Mouse (Mus musculus) T-helper 1 cell (primary cell): Measurements from ENCODE around the gene Sptlc2.
"Not testable (repeated sequence)": the region's sequence is repeated elsewhere in the genome, so short reads cannot be mapped to it uniquely, and the experiment has no call there.

Experiments used
- in situ Hi-C: fragments of 300-600 bp; cut with MboI, MseI; formaldehyde crosslinking; loops from one replicate; pipeline ENCODE4 v1.15.1; 2025; ENCODE audit warnings: high pct_unique_total_duplicates

Gene Sptlc2

DNA sequence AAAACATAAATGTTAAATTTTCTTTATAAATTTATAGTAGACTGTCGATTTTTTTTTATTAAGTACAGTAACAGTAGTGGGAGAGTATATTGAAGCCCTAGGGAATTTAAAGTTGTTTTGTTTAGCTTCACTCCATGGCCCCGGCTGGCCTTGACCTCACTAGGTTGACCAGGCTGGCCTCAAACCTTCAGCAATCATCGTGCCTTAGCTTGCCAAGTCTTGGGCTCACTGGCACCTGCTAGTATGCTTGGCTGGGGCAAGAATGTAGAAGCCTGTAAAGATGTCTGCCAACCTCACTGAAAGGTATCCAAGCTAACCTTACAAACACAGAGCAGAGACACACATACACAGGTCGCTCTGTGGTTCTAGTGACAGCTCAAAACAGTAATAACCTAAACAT is 55.6 kb downstream of the Sptlc2 start:
- in situ Hi-C loops, result no loop called here

DNA sequence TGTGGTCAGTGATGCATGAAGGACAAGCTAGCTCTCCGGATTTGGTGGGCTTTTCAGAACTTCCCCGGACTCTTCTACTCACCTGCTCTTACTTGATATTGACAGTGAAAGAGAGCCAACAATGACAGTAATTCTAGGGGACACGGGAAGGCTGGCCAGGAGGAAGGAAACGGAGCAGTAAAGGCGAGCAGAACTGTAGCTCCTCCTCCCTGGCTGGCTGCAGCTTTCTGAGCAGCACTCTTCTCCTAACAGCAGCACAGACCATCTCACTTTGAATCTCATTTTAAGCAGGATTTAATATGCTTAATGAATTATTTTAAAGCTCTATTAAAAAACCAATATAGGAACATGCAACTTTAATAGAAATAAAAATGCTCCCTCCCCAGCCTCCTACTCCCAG is 56.2 kb downstream of the Sptlc2 start:
- in situ Hi-C loops, result no loop called here

DNA sequence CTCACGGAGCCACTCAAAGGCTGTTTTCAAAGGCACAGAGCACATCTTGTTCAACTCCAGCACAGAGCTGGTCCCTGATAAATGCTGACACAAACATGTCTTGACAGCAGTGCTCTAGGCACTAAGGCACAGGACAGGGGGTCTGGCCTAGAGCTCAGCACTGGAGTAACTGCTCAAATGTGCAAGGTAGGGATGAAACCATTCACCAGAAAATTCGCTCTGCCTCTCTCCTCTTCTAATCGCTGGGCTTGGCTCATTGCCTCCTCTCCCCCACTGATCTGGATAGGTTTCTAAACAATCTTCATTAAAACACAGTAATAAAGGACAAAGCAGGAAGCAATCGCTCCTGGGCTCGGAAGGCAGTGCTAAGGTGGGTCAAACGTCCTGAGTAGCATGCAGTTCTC is 57.1 kb downstream of the Sptlc2 start:
- in situ Hi-C loops, result no loop called here

DNA sequence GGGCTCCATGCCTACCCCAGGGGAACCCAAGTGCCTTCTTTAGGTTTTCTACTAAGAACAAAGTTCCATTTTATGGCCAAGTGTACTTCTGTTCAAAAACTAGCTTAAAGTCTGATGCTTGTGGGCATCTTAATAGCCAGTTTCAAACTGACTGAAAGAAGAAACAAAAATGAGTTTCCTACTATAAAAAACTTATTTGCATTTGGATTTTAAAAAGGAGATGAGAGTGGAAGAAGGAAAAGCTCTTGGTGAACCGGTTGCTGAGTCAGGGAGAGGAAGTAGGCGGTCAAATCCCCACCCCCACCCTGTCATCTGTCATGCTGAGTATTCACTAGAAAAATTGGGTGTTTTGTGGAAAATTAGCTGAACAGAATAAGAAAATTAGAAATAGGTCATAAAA is 57.9 kb downstream of the Sptlc2 start:
- in situ Hi-C loops, result no loop called here

DNA sequence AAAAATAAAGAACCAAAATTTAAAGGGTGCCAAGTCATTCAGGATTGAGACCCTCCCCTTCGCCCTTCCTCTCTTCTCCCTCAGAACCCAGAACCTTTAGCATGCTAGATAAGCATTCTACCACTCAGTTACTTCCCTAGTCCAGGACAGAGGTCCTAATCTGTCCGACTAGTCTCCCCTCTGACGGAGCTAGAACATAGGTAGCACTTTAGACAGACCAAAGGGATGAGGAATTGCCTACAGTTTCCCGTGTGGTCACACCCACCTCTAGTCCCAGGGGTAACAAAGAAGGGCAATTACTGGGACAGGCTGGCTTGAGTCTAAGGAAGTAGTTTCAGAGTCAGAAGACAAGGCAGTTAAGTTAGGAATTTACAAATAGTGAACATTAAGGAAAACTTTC is 60.1 kb downstream of the Sptlc2 start:
- in situ Hi-C loops, result no loop called here

DNA sequence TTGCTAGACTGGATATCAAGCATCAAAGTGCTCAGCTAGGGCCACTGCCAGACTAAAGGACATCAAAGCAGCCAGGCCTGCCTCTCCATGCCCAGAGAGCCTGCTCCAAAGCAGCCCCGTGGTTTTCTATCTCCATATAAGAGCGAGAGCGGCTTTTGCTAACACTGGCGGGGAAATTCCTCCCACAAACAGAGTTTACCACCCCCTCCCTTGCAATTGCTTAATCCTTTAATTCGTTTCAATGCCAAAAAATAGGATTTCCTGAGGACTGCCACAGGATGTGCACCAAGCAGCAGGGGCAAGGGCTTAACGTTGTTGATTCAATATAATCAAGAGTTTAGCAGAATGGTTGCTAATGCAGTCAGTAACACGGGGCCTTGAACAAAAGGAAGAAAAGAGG is 60.5 kb downstream of the Sptlc2 start:
- in situ Hi-C loops, result no loop called here

DNA sequence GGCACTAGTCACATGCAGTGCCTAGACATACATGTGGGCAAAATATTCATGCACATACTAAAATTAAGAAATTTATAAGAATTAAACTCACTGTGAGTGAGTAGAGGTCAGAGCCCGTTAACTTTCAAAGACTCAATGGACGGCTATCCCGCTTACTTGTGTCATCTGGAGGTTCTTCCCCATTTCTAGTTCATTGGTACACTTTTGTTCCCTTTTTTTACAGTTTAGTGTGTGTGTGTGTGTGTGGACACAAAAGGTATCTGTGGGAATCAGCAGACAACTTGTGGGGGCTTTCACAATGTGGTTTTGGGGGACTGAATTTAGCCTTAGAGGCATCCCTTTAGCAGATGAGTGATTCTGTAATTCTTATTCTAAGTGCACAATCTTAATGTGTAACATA is 62.7 kb downstream of the Sptlc2 start:
- in situ Hi-C loops, result no loop called here

DNA sequence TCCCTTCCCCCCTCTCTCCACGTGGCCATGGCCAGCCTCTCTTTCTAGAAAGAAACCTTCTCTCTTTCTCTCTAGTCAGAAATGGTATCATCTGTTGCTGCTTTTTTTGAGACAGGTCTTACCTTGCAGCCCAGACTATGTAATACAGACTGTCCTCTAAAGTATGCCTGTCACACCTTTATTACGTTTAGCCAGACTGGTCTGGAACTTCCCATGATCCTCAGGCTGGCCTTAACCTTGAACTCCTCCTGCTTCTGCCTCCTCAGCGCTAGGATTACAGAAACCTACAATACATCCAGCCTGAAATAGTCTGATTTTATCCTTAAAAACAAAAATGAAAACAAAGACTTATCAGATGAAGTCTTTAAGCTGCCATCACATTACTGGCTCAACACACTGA is 68.9 kb downstream of the Sptlc2 start:
- in situ Hi-C loops, result no loop called here

DNA sequence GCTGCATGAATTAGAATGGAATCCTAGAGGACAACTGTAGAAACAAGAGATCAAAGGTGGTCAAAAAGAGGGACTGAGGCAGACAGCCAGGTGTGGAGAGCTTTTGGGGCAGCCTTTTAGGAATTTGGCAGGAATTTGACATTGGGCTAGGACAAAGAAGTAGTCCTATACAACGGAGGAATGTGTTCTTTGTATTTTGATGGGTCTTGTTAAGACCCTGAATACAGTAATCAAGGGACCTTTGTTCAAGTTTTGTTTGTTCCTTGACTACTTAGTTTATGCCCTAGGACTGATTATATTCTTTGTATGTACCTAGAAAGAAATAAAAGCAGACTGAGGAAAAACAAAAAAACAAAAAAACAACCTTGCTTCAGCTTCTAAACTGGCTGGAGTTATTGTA is 70.2 kb downstream of the Sptlc2 start:
- in situ Hi-C loops, result no loop called here

DNA sequence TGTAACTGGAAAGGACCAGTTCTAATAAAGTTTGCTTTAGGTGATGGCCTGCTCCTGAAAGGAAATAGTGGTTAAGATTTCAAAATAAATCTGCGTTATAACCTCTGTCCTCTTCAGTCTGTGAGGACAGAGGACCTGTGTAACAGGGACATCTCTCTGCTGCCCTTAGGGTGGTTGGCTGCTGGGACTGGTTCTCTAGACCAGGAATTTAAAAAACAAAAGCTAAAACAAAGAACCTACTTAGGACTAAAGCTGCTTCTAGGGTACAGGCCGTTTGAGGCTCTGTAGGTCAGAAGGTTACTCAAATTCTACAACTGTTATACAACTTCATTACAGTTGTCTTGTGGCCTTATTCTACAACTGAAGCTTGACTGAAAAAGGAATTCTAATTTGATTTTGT is 75.1 kb downstream of the Sptlc2 start:
- in situ Hi-C loops, result no loop called here

DNA sequence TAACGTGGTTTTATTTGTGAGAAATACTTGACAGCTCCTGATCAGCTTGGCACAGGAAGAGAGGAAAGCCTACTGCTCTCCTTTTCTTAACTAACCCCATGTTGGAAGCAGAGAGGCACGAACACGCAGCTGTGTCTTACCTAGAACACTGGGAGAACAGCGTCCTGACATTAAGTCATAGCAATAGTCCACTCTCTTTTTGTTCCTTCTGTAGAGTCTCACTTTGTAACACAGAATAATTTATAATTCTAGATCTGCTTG is 81.6 kb downstream of the Sptlc2 start:
- in situ Hi-C loops, result not testable (repeated sequence)

DNA sequence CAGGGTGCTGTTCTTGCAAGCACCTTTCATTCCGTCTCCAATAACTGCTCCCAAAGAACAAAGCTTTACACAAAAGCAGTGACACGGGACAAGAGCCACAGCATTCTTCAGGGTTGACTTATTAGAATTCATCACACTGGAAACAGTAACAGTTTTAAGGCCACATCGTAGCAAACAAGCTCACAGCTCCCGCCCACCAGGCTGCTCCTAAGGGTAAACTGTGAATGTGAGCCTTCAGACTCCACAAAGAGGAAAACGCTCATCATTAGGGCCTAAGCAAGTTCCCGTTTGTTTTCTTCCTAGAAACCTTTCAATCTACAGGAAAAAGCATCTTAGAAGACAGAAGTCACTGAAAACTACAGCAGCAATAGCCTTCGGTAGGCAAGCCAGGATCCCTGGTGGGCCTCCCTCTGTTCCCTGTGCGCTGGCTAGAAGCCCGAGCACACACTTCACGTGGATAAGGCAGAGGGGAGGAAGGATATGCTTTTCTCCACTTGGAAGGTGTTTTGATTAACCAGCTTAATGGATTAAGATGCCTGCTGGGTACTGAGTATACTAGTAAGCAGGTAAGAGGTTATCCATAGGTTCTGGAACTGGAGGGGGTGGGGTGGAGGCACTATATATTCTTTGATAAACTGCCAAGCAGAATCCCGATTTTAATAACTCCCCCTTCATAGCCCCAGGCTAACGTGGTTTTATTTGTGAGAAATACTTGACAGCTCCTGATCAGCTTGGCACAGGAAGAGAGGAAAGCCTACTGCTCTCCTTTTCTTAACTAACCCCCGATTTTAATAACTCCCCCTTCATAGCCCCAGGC is 82.2 kb downstream of the Sptlc2 start:
- in situ Hi-C loops, result no loop called here

DNA sequence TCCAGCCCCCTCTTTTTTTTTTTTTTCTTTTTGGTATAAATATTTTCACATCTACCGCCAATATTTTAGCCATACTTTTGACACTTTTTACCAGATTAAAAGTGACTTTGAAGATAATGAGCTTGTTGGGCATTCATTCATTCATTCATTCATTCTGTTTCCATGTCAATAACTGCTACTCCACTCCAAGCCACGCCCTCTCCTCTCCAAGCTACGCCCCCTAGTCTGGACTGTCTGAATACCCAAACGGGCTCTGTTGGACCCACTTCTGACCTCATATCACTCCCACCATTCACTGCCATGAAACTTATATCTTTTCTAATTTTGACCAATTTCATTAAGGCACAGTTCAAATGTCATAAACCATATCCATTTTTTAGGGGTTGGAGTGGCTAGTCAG is 87.0 kb downstream of the Sptlc2 start:
- in situ Hi-C loops, result no loop called here

DNA sequence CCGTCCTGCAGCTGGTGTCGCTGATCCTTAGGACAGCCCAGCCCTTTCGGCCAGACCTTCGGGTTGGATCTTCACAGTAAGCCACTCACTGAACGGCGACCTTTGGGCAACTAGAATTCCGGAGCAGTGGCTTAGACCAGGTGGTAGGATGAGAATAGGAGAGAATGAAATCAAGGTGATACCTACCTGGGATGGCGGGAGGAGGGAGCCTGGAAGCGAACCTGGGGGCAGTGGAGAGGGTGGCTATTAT is 87.8 kb downstream of the Sptlc2 start:
- in situ Hi-C loops, result no loop called here

DNA sequence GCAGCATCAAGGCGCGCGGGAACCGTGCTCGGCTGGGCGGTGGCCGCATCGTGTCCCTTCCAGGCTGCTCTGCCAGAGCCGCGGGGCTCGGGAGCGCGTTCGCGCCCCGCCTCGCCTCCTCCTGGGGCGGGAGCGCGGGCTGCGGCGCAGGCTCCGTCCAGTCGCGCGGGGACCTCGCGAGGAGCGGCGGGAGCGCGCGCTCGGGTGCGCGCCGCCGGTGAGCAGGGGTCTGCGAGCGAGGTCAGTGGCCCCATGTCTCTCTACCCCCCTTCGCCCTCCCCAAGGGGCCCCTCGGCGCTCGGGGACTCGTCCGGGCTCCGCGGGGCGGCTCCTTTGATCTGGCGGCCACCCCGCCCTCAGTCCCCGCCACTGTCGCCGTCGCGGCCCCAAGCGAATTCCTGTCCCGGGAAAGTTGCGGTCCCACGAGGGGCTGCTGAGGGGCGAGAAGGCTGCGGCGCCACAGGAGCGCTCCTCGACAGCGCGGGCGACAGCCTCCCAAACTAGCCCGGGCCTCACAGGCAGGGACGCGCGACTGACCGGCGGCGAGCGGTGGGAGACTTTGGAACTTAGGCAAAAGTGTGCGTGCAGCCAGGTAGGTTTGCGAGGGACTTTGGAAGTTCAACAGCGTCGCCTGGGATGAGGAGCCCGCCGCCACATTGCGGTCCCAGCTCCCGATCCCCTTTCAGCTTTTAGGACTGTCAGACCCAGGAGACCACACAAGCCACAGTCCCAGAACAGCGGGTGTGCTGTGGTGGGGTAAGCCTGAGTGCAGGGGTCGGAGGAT is 88.3 kb downstream of the Sptlc2 start, which contains the start of gene Ism2:
Gene Ism2 (minus strand): TSS at position 49 of the 784 bp plus-strand sequence.
- in situ Hi-C loops, result no loop called here

DNA sequence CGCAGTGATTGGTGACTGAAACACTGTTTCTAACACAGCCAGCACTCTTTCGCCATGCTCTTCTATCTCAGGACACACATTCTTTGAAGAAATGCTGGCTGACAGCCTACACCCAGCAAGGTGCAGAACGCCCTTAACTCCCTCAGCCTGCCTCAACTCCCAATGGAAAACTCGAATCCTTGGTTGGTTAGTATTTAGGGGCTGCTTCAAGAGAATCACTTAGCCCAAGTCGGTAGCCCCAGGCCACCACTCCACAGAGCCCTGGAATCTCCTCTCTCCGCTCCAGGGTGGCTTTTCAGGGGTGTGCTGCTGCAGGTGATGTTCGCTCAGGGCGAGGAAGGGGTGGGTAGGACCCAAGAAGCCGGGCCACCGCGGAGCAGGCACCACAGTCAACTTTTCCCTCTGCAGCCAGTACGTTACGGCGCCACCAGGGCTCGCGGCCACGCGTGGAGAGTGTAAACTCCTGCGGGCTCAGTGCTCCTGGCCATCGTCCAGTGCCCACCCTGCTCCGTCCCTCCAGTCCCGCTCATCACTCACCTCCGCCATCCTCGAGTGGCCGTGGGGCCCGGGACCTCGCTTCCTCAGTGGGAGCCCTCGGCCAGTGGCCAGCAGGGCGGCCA is 89.0 kb downstream of the Sptlc2 start:
- in situ Hi-C loops, result no loop called here

DNA sequence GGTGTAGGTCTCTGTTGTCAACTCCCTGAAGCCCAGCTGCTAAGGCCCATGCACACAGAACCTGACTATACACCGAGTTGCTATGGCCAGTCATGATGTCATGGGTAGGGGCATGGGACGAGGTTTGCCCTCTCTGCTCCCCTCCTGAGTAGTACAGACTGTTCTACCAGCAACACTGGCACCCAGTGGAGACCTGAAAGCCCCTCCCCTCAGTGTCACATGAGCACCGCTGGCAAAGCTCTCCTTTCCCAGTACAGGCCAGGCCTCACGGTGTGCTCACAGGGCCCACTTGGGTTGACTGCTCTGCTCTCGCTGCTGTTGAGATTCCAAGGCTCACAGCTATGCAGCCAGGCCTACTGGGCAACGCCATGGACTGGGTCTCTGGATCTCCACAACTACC is 94.2 kb downstream of the Sptlc2 start:
- in situ Hi-C loops, result no loop called here

DNA sequence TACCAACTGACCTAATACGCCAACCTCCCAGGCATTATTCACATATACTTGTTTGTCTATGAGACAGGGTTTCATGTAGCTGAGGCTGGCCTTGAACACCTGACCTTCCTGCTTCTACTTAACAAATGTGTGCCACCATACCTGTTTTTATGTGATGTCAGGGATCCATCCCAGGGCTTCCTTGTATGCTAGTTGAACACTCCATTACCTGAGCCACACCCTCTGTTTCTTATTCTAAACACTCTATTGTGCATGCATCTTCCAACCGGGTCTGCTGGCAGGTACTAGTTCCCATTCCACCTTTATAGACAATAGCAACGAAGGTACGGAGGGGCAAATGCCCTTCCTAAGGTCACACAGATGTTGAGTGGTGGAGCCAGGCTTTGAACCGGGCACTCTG is 99.1 kb downstream of the Sptlc2 start:
- in situ Hi-C loops, result no loop called here

DNA sequence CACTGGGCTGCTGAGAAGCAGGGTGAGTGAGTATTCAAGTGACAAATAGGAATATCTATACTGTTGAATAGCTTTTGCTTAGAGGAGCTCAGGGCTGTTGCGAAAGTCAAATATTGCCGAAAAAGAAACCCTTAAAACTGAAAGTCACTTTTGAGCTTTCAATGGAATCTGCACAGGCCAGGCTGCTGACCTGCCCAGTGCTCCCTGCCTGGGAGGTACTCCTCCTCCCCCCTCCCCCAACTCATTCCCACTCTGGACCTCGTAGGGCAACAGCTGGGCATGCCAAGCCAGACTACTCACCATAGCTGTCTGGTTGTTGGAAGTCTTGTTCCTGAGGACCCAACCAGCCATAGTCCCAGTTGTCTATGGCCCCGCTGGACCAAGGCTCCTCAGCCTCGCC is 103.4 kb downstream of the Sptlc2 start:
- in situ Hi-C loops, result no loop called here

DNA sequence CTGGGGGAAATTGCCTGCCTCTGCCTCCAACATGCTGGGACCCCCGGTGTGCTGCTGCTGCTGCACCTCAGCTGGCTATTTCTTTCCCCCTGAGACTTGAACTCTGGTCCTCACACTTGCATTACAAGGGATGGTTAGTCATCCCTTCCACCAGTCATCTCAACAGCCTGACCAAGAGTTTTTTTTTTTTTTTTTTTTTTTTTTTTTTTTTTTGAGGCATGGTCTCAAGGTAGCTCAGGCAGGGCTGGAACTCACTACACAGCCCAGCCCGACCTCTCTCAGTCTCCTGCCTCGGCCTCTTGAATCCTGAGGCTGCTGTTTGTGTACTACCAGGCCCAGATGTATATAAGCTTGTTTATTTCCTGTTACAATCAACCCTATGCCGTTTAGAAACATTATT is 103.9 kb downstream of the Sptlc2 start:
- in situ Hi-C loops, result no loop called here

DNA sequence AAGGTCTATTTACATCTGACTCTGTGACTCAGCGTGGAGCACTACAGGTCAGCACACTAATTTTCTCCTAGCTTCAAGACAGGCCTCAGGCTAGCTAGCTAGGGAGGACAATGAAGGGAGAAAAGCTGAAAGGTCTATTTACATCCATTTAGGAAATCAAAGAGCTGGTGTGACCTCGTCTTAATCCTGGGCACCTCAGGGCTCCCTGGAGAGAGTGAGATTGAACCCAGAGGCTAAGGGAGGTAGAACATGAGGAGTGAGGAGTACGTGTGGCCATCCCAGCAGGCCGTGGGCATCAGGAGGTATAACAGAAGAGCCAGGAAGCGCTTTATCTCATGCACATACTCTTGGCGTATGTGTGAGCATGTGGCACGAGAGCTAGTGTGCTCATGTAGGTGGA is 104.4 kb downstream of the Sptlc2 start:
- in situ Hi-C loops, result no loop called here

DNA sequence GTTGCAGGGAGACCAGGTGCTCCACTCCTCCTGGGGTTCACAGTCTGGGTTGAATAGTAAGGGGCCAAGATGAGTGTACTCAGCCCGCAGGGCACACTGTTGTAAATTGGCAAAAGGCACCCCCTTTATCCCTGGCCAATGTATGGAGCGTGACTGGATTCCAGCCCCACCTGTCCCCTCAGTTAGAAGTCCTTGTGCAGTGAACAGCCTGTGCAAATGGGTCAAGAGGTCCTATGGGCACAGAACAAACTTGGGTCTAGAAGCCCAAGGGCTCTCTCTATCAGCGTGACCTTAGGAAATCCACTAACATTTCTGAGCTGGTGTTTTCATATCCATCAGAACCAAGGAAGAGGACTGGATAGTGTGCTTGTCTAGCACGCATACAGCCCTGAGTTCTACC is 105.4 kb downstream of the Sptlc2 start:
- in situ Hi-C loops, result no loop called here

DNA sequence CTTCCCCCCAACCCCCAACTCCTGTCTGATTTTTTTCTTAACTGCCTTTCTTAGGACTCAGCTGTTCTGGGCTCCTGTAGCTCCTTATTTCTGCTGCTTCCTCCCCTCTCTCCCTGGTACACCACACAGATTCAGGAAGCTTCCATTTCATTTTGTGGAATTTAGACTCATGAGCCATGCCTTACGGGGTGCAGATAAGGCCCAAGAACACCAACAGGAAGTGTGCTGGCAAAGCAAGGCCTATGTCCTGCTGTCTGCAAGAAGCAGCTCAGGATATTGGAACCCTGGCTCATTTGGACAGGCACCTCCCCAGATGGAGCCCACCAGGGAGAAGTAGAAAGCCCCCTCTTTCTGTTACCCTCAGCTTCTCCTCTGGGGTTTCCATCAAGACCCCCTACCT is 106.4 kb downstream of the Sptlc2 start:
- in situ Hi-C loops, result no loop called here
